Mouse (Mus musculus) CH12.LX (cell line): ENCODE measurements around the gene Xndc1. TPM values are rescaled to one million over a fixed set of nuclear protein-coding genes. Genes with fewer than 3 reads are reported as not detected.

Experiments used
- DNase-seq: peaks from one replicate; pipeline ENCODE4 v3.0.0-alpha.2; 2013; ENCODE audit errors: extremely low read depth
- H3K27ac ChIP-seq: 2 replicates; pipeline ENCODE4 v1.5.1; 2012; ENCODE audit warnings: low read depth, mild to moderate bottlenecking, control low read depth, moderate library complexity; ENCODE audit not compliant: insufficient read depth
- H3K27me3 ChIP-seq: replicated peaks from 2 replicates; pipeline ENCODE3; 2012; ENCODE audit warnings: inconsistent platforms
- H3K36me3 ChIP-seq, 2 experiments: replicated peaks in 1 of 2; 2 replicates each; pipeline versions ENCODE3 to v1.6.1; 2012; ENCODE audit warnings: inconsistent platforms in 1 of 2, low read length in 1 of 2, mild to moderate bottlenecking in 1 of 2, mixed read lengths in 1 of 2, moderate library complexity in 1 of 2; ENCODE audit not compliant: control insufficient read depth in 1 of 2, insufficient read depth in 1 of 2
- H3K4me1 ChIP-seq, 2 experiments: 2 replicates each; pipeline ENCODE4 v1.6.1; 2012; ENCODE audit warnings: inconsistent platforms in 1 of 2, moderate library complexity in 1 of 2; ENCODE audit not compliant: insufficient read depth in 2 of 2, control insufficient read depth in 1 of 2
- H3K4me2 ChIP-seq: 2 replicates; pipeline ENCODE4 v1.6.1; 2012; ENCODE audit warnings: low read depth, mild to moderate bottlenecking, control low read depth; ENCODE audit not compliant: poor library complexity, insufficient read depth, severe bottlenecking
- H3K4me3 ChIP-seq, 3 experiments: fragments of 150-350 bp in 1 of 3; sonication (generic) in 1 of 3; replicated peaks in 1 of 3; 2 replicates each; pipeline versions ENCODE3 to v1.5.1; 2011 to 2012; ENCODE audit warnings: low read depth in 2 of 3, low read length in 2 of 3, mild to moderate bottlenecking in 2 of 3, moderate library complexity in 2 of 3, control low read depth in 1 of 3, improper control_type of control experiment in 1 of 3, inconsistent platforms in 1 of 3, mixed read lengths in 1 of 3; ENCODE audit not compliant: poor library complexity in 1 of 3
- H3K79me2 ChIP-seq: replicated peaks from 2 replicates; pipeline ENCODE4 v1.6.1; 2012; ENCODE audit warnings: mild to moderate bottlenecking, moderate library complexity; ENCODE audit not compliant: control insufficient read depth, poor library complexity, insufficient read depth, severe bottlenecking; ENCODE audit errors: extremely low read depth
- H3K9ac ChIP-seq: 2 replicates; pipeline ENCODE4 v1.6.1; 2012; ENCODE audit warnings: low read depth, mild to moderate bottlenecking, control low read depth, moderate library complexity; ENCODE audit not compliant: insufficient read depth
- H3K9me3 ChIP-seq: replicated peaks from 2 replicates; pipeline ENCODE3; 2012; ENCODE audit warnings: low read length, inconsistent platforms, mixed read lengths
- BHLHE40 ChIP-seq: IDR thresholded peaks from 2 replicates; pipeline ENCODE4 v1.6.1; 2011; ENCODE audit warnings: mild to moderate bottlenecking, low read depth, low read length, improper control_type of control experiment
- CHD1 ChIP-seq: IDR thresholded peaks from 2 replicates; pipeline ENCODE4 v1.6.1; 2012; ENCODE audit warnings: low read depth, low read length, improper control_type of control experiment, inconsistent platforms
- CHD2 ChIP-seq: IDR thresholded peaks from 2 replicates; pipeline ENCODE4 v1.6.1; 2011; ENCODE audit warnings: low read length, improper control_type of control experiment
- CTCF ChIP-seq, 2 experiments: IDR thresholded peaks in 1 of 2; conservative IDR thresholded peaks in 1 of 2; 2 replicates each; pipeline ENCODE4 v1.5.1; 2011 to 2012; ENCODE audit warnings: low read depth in 2 of 2, low read length in 2 of 2, improper control_type of control experiment in 1 of 2, inconsistent platforms in 1 of 2, mild to moderate bottlenecking in 1 of 2, moderate library complexity in 1 of 2
- E2F4 ChIP-seq: IDR thresholded peaks from 2 replicates; pipeline ENCODE4 v1.6.1; 2011; ENCODE audit warnings: low read depth, low read length, improper control_type of control experiment; ENCODE audit not compliant: insufficient replicate concordance
- EP300 ChIP-seq: IDR thresholded peaks from 2 replicates; pipeline ENCODE4 v1.6.1; 2011; ENCODE audit warnings: low read length, improper control_type of control experiment
- ETS1 ChIP-seq: conservative IDR thresholded peaks from 2 replicates; pipeline ENCODE4 v1.6.1; 2012; ENCODE audit warnings: low read depth, mild to moderate bottlenecking, inconsistent platforms, low read length, improper control_type of control experiment, moderate library complexity
- GABPA ChIP-seq: IDR thresholded peaks from 2 replicates; pipeline ENCODE4 v1.6.1; 2012; ENCODE audit warnings: low read depth, low read length, improper control_type of control experiment, inconsistent platforms; ENCODE audit not compliant: insufficient replicate concordance
- JUN ChIP-seq: IDR thresholded peaks from 2 replicates; pipeline ENCODE4 v1.6.1; 2011; ENCODE audit warnings: low read depth, mild to moderate bottlenecking, low read length, improper control_type of control experiment, moderate library complexity; ENCODE audit not compliant: insufficient read depth
- JUND ChIP-seq: conservative IDR thresholded peaks from 2 replicates; pipeline ENCODE4 v1.6.1; 2011; ENCODE audit warnings: low read depth, low read length, improper control_type of control experiment
- KAT2A ChIP-seq: IDR thresholded peaks from 2 replicates; pipeline ENCODE4 v1.6.1; 2012; ENCODE audit warnings: low read length, improper control_type of control experiment, inconsistent platforms; ENCODE audit not compliant: insufficient replicate concordance
- MAFK ChIP-seq: IDR thresholded peaks from 2 replicates; pipeline ENCODE4 v1.6.1; 2011; ENCODE audit warnings: low read length, improper control_type of control experiment; ENCODE audit not compliant: insufficient replicate concordance
- MAZ ChIP-seq: IDR thresholded peaks from 2 replicates; pipeline ENCODE4 v1.6.1; 2012; ENCODE audit warnings: low read depth, mild to moderate bottlenecking, inconsistent platforms, low read length, improper control_type of control experiment, moderate library complexity
- MEF2A ChIP-seq: IDR thresholded peaks from 2 replicates; pipeline ENCODE4 v1.6.1; 2014; ENCODE audit warnings: low read depth, mild to moderate bottlenecking, inconsistent platforms, low read length, improper control_type of control experiment, borderline replicate concordance
- MYC ChIP-seq: IDR thresholded peaks from 2 replicates; pipeline ENCODE4 v1.6.1; 2011; ENCODE audit warnings: low read depth, mild to moderate bottlenecking, improper control_type of control experiment, low read length
- NELFE ChIP-seq: IDR thresholded peaks from 2 replicates; pipeline ENCODE4 v1.6.1; 2011; ENCODE audit warnings: low read depth, low read length, improper control_type of control experiment
- POLR2A ChIP-seq: IDR thresholded peaks from 2 replicates; pipeline ENCODE4 v1.6.1; 2011; ENCODE audit warnings: low read depth, mild to moderate bottlenecking, improper control_type of control experiment, low read length
- POLR2AphosphoS2 ChIP-seq: IDR thresholded peaks from 2 replicates; pipeline ENCODE4 v1.6.1; 2011; ENCODE audit warnings: low read depth, low read length, improper control_type of control experiment
- RAD21 ChIP-seq: IDR thresholded peaks from 2 replicates; pipeline ENCODE4 v1.6.1; 2011; ENCODE audit warnings: low read depth, mild to moderate bottlenecking, low read length, improper control_type of control experiment, moderate library complexity
- TBP ChIP-seq: conservative IDR thresholded peaks from 2 replicates; pipeline ENCODE4 v1.6.1; 2011; ENCODE audit warnings: low read depth, low read length, improper control_type of control experiment
- ZKSCAN1 ChIP-seq: IDR thresholded peaks from 2 replicates; pipeline ENCODE4 v1.6.1; 2012; ENCODE audit warnings: low read depth, inconsistent platforms, low read length, improper control_type of control experiment, borderline replicate concordance
- ZNF384 ChIP-seq: IDR thresholded peaks from 2 replicates; pipeline ENCODE4 v1.6.1; 2012; ENCODE audit warnings: low read depth, low read length, improper control_type of control experiment, inconsistent platforms
- dilution Hi-C: fragments of 300-500 bp; cut with MboI; formaldehyde crosslinking; loops from 2 replicates; pipeline ENCODE4 v1.14.3; 2020; ENCODE audit warnings: low sequenced_read_pairs; ENCODE audit not compliant: extremely low pct_unique_long_range_greater_than_20kb, extremely low pct_ligation_motif_present
- in situ Hi-C: fragments of 300-500 bp; cut with MboI; formaldehyde crosslinking; loops from 3 replicates; pipeline ENCODE4 v1.14.3; 2019; ENCODE audit warnings: low sequenced_read_pairs, low pct_ligation_motif_present, low pct_unique_long_range_greater_than_20kb, mixed read lengths
- polyA plus RNA-seq: library from polyadenylated mRNA; unstranded; fragments of >175 nt; gene quantifications from 2 replicates; pipeline ENCODE4 v1.2.1, GENCODE M21; 2012; ENCODE audit warnings: low read depth; ENCODE audit not compliant: insufficient read length
- total RNA-seq, 2 experiments: library from RNA; depleted of rRNA; stranded (reverse); fragments of 300-350 nt in 1 of 2; fragments of >200 nt in 1 of 2; gene quantifications; 2 replicates each; pipeline ENCODE4 v1.2.3; 2012 to 2014

The Xndc1 gene
- total and polyA plus RNA-seq, 3 experiments: 15.4 to 26.7 (median 19.8) TPM

DNA sequence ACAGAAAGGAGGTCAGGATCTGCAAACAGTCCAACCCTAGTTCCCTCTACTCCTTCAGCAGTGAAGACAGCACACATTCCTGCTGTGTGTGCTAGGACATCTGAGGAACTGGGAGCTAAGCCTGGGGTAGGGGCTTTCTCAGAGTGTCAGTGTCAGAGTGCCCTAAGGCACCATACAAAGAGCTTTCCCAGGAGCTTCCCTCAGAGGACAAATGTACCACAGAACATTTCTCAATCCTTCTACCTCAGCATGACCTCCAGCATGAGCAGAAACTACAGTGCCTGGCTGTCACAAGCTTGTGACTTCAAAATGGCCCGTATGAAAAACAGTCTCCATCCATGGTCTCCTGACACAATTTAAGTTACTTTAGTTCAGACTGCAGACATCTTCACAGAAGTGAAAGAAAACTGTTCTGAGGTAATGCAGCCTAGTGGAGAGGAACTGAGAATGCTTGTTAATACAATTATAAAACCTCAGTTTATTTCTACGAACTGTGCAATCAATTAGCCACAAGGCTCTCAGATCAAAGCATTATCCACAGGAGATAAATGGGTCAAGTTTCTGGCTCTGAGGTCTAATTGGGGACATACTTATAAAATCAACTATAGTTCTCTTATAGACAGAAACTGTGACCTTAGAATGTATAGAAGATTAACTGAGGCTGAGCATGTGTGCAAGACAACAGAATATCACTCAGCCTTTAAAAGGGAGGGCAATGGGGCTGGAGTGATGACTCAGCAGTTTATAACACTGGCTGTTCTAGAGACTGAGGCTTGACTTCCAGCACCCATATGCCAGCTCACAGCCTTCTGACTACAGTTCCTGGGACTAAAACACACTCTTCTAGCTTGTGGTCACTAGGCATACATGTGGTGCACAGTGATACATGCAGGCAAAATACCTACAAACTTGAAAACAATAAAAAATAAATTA is 39.9 kb upstream of the Xndc1 start:
- Histone ChIP-seq H3K36me3 (peaks cover 48 to 78% of the 10 kb centered on the region in 2 experiments), H3K79me2 (no peaks in the 10 kb centered on the region), H3K4me1 (peaks cover 0 to 18% of the 10 kb centered on the region in 2 experiments; a peak in 3 of 4 replicates), H3K27me3 (no peaks in the 10 kb centered on the region), H3K9me3 (no peaks in the 10 kb centered on the region), H3K4me3 (no peak overlapping the region), H3K4me2 (no peak overlapping the region), H3K27ac (no peak overlapping the region), H3K9ac (no peak overlapping the region)
- dilution Hi-C loops (no loop called here), in situ Hi-C loops (no loop called here)
- TF ChIP-seq TBP (no peak), POLR2A (no peak), ETS1 (no peak), KAT2A (no peak), E2F4 (no peak), NELFE (no peak), MAFK (peak; percentile 98), MEF2A (no peak)
- no peak for DNase-seq

DNA sequence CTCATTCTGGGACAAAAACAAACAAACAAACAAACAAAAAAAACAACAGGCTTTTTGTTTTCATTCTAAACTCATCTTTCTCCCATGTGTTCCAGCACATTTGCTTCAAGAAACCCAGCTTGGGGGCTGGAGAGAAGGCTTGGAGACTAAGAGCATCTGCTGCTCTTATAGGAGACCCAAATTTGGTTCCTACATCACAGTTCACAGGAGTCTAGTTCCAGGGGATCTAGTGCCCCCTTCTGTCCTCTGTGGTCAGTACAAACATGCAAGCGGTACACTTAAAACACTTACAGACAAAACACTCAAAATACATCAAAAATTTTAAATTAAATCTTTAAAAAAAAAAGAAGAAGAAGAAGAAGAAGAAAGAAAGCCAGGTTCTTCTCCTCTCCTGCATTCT is 30.4 kb upstream of the Xndc1 start:
- Histone ChIP-seq H3K4me3 (no peak overlapping the region), H3K79me2 (no peaks in the 10 kb centered on the region; the same call in 1 of the 2 replicates), H3K27ac (no peak overlapping the region), H3K9me3 (no peaks in the 10 kb centered on the region), H3K9ac (no peak overlapping the region), H3K4me2 (no peak overlapping the region), H3K27me3 (no peaks in the 10 kb centered on the region), H3K4me1 (peaks cover 2 to 18% of the 10 kb centered on the region in 2 experiments; a peak in 3 of 4 replicates), H3K36me3 (peaks cover 64 to 92% of the 10 kb centered on the region in 2 experiments)
- TF ChIP-seq CTCF (conservative IDR thresholded peaks at IDR 0.05 in 1 of 2, IDR thresholded peaks at IDR 0.05 in 1 of 2; ENCODE audit: low read depth in 2 of 2, low read length in 2 of 2) (peak in 1 of 2 experiments; percentile 54; a peak in 2 of 4 replicates), RAD21 (peak; percentile 48), POLR2AphosphoS2 (no peak)
- no peak for DNase-seq
- in situ Hi-C loops (no loop called here), dilution Hi-C loops (no loop called here)

DNA sequence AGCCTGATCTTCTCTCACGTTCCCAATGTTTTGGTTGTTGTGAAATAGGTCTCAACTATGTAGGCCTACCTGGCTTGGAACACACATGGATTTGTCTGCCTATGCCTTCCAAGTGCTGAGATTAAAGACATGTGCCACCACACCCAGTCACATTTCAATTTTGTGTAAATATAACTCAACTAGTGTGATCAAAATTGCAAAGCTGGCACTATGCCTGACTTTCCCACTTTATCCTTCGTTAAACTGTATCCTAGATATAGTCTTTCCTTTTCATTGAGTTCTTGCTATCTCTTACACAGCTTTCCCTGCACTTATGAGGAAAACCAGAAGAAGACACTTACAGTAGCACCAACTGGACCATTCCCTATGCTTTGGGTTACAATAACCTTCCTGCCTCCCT is 29.8 kb upstream of the Xndc1 start:
- H3K9ac ChIP-seq: no peak overlapping the region
- in situ Hi-C loops (no loop called here), dilution Hi-C loops (no loop called here)
- no peaks in the 10 kb centered on the region; the same call in 1 of the 2 replicates for H3K79me2 ChIP-seq
- no peak for DNase-seq
- H3K27me3 ChIP-seq: no peaks in the 10 kb centered on the region
- H3K36me3 ChIP-seq: peaks cover 63 to 93% of the 10 kb centered on the region in 2 experiments
- no peaks in the 10 kb centered on the region for H3K9me3 ChIP-seq
- no peak for TF ChIP-seq CHD1
- TF ChIP-seq EP300: no peak
- no peak for TF ChIP-seq CHD2
- no peak for TF ChIP-seq BHLHE40
- TF ChIP-seq MYC: no peak
- no peak for TF ChIP-seq GABPA
- no peak for TF ChIP-seq E2F4
- no peak for TF ChIP-seq POLR2AphosphoS2
- no peak for TF ChIP-seq KAT2A
- no peak for TF ChIP-seq MAZ
- no peak for TF ChIP-seq JUN
- TF ChIP-seq JUND: no peak
- no peak for TF ChIP-seq ZKSCAN1
- no peak for TF ChIP-seq ZNF384
- H3K4me2 ChIP-seq: no peak overlapping the region
- H3K4me3 ChIP-seq: no peak overlapping the region
- no peak overlapping the region for H3K27ac ChIP-seq
- H3K4me1 ChIP-seq: peaks cover 2 to 18% of the 10 kb centered on the region in 2 experiments; a peak in 3 of 4 replicates
